In the genomic region with DNA sequence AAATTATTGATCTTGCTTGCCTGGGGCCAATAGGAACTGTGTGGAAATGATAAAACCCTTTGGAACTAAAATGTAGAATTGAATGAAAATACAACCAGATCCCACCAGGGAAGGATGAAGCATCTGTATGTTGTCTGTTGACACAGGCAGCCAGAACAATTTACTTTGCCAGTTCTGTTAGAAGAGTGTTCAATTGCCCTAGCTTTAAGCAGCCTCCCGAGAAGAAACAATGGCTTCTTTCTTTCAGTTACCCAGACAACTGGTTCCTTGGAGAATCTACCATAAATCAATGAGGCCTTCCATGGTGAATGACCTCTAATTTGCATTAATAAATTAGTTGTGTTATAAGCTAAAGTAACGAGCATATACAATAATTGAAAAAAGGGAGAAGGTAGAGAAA, we compare ENCODE assay signal across 27 mouse cellular contexts.
DNase-seq lines count a peak whose midpoint lies in the region; ATAC-seq lines count a peak whose summit lies in the region.
"Had no signal": no experiment of that assay in that cellular context is flagged by ENCODE, and none has a peak within 500 bp of the region (broad histone marks: within the 10 kb centered on the region; RNA-seq: fewer than 3 reads in every experiment).

No protein-coding gene starts in this region.

- no peaks in the 10 kb centered on the region for H3K36me3 ChIP-seq in hindbrain, embryonic 11.5 days (ENCODE audit: control insufficient read depth, insufficient read depth, low read length)
- H3K36me3 ChIP-seq in hindbrain, embryonic 13.5 days = no peaks in the 10 kb centered on the region
- no peaks in the 10 kb centered on the region for H3K36me3 ChIP-seq in midbrain, embryonic 13.5 days
- no peaks in the 10 kb centered on the region for H3K36me3 ChIP-seq in neural tube, embryonic 13.5 days
- H3K36me3 ChIP-seq in kidney, embryonic 14.5 days (ENCODE audit: control insufficient read depth, insufficient read depth, low read length) = no peaks in the 10 kb centered on the region
- H3K36me3 ChIP-seq: forebrain, embryonic 10.5 days; heart, embryonic 13.5 days; limb, embryonic 15.5 days; lung, embryonic 15.5 days had no signal

- no peak overlapping the region for H3K9ac ChIP-seq in hindbrain, embryonic 11.5 days (ENCODE audit: low read depth, low read length)
- H3K9ac ChIP-seq in hindbrain, embryonic 13.5 days = no peak overlapping the region
- H3K9ac ChIP-seq in midbrain, embryonic 13.5 days (replicated peaks) = no peak overlapping the region
- H3K9ac ChIP-seq in neural tube, embryonic 13.5 days = no peak overlapping the region
- no peak overlapping the region for H3K9ac ChIP-seq in kidney, embryonic 14.5 days (ENCODE audit: low read depth, low read length)
- H3K9ac ChIP-seq: heart, embryonic 13.5 days; limb, embryonic 15.5 days; liver, embryonic 14.5 days; lung, embryonic 15.5 days had no signal

- no peak overlapping the region for H3K4me3 ChIP-seq in hindbrain, embryonic 11.5 days (ENCODE audit: low read depth, low read length)
- no peak overlapping the region for H3K4me3 ChIP-seq in hindbrain, embryonic 13.5 days
- H3K4me3 ChIP-seq in midbrain, embryonic 13.5 days (replicated peaks) = no peak overlapping the region
- no peak overlapping the region for H3K4me3 ChIP-seq in neural tube, embryonic 13.5 days
- H3K4me3 ChIP-seq in kidney, embryonic 14.5 days (ENCODE audit: low read length) = no peak overlapping the region
- H3K4me3 ChIP-seq: forebrain, embryonic 10.5 days; heart, adult 2 months; heart, embryonic 13.5 days; left cerebral cortex, adult 2 months; limb, embryonic 15.5 days; lung, embryonic 15.5 days; megakaryocyte, embryonic 14.5 days had no signal

- DNase-seq in hindbrain, embryonic 11.5 days (ENCODE audit: low spot score) = peak; percentile 38
- peak; percentile 22 for DNase-seq in embryo, embryonic 10 days (ENCODE audit: low spot score)
- DNase-seq in layer of hippocampus, adult 8-10 months (ENCODE audit: low spot score in 2 of 2) = no peak
- DNase-seq: adrenal gland, postnatal 14 days; cerebellum, adult 8-10 months; cerebellum, postnatal 36 days; gastrocnemius, postnatal 25 days; heart, adult 2 months; heart, postnatal 14 days; kidney, adult 11 months; kidney, postnatal 4 days; layer of hippocampus, adult 9-11 months; left cerebral cortex, postnatal 4 days; lung, postnatal 36 days had no signal

- H3K4me2 ChIP-seq in hindbrain, embryonic 11.5 days (replicated peaks; ENCODE audit: low read depth, low read length) = no peak overlapping the region
- H3K4me2 ChIP-seq in hindbrain, embryonic 13.5 days = no peak overlapping the region
- H3K4me2 ChIP-seq in midbrain, embryonic 13.5 days (replicated peaks) = no peak overlapping the region
- H3K4me2 ChIP-seq in neural tube, embryonic 13.5 days = no peak overlapping the region
- no peak overlapping the region for H3K4me2 ChIP-seq in kidney, embryonic 14.5 days (replicated peaks; ENCODE audit: low read depth, low read length)
- H3K4me2 ChIP-seq: heart, embryonic 13.5 days; limb, embryonic 15.5 days; lung, embryonic 15.5 days had no signal

- peak overlapping the region; percentile 30; the same call in 1 of the 2 replicates for H3K27ac ChIP-seq in hindbrain, embryonic 11.5 days (ENCODE audit: low read depth, low read length)
- no peak overlapping the region for H3K27ac ChIP-seq in hindbrain, embryonic 13.5 days
- H3K27ac ChIP-seq in midbrain, embryonic 13.5 days = peak overlapping the region; percentile 30; the same call in 1 of the 2 replicates
- peak overlapping the region; percentile 18; the same call in 1 of the 2 replicates for H3K27ac ChIP-seq in neural tube, embryonic 13.5 days (replicated peaks)
- no peak overlapping the region for H3K27ac ChIP-seq in kidney, embryonic 14.5 days (ENCODE audit: low read depth, low read length)
- H3K27ac ChIP-seq: forebrain, embryonic 10.5 days; heart, adult 2 months; heart, embryonic 13.5 days; left cerebral cortex, adult 2 months; limb, embryonic 15.5 days; liver, embryonic 14.5 days; lung, embryonic 15.5 days; stomach, postnatal 0 days had no signal

- H3K9me3 ChIP-seq in hindbrain, embryonic 11.5 days (ENCODE audit: control insufficient read depth, low read length) = no peaks in the 10 kb centered on the region
- H3K9me3 ChIP-seq in hindbrain, embryonic 13.5 days = no peaks in the 10 kb centered on the region
- H3K9me3 ChIP-seq in midbrain, embryonic 13.5 days = no peaks in the 10 kb centered on the region
- no peaks in the 10 kb centered on the region for H3K9me3 ChIP-seq in neural tube, embryonic 13.5 days
- H3K9me3 ChIP-seq in kidney, embryonic 14.5 days (ENCODE audit: control insufficient read depth, low read length) = no peaks in the 10 kb centered on the region
- H3K9me3 ChIP-seq: forebrain, embryonic 10.5 days; heart, embryonic 13.5 days; limb, embryonic 15.5 days; lung, embryonic 15.5 days; megakaryocyte, embryonic 14.5 days had no signal

- H3K4me1 ChIP-seq in hindbrain, embryonic 11.5 days (replicated peaks; ENCODE audit: control insufficient read depth, insufficient read depth, low read length) = no peaks in the 10 kb centered on the region; the same call in 1 of the 2 replicates
- H3K4me1 ChIP-seq in hindbrain, embryonic 13.5 days (replicated peaks) = peaks cover 6% of the 10 kb centered on the region; the same call in 1 of the 2 replicates
- peaks cover 5% of the 10 kb centered on the region for H3K4me1 ChIP-seq in midbrain, embryonic 13.5 days (replicated peaks)
- H3K4me1 ChIP-seq in neural tube, embryonic 13.5 days (replicated peaks) = peaks cover 7% of the 10 kb centered on the region
- H3K4me1 ChIP-seq in kidney, embryonic 14.5 days (ENCODE audit: control insufficient read depth, insufficient read depth, low read length) = no peaks in the 10 kb centered on the region
- H3K4me1 ChIP-seq: heart, embryonic 13.5 days; limb, embryonic 15.5 days; lung, embryonic 15.5 days; megakaryocyte, embryonic 14.5 days had no signal

- 22% methylated on average over 2 of the region's 2 CpGs for WGBS in hindbrain, embryonic 11.5 days
- WGBS in hindbrain, embryonic 13.5 days = 4% methylated on average over 2 of the region's 2 CpGs
- 14% methylated on average over 2 of the region's 2 CpGs for WGBS in midbrain, embryonic 13.5 days
- 6% methylated on average over 2 of the region's 2 CpGs for WGBS in neural tube, embryonic 13.5 days
- 26% methylated on average over 2 of the region's 2 CpGs for WGBS in kidney, embryonic 14.5 days

- H3K27me3 ChIP-seq in hindbrain, embryonic 11.5 days (ENCODE audit: control insufficient read depth, insufficient read depth, low read length) = no peaks in the 10 kb centered on the region
- no peaks in the 10 kb centered on the region for H3K27me3 ChIP-seq in hindbrain, embryonic 13.5 days
- no peaks in the 10 kb centered on the region for H3K27me3 ChIP-seq in midbrain, embryonic 13.5 days
- no peaks in the 10 kb centered on the region for H3K27me3 ChIP-seq in neural tube, embryonic 13.5 days
- H3K27me3 ChIP-seq in kidney, embryonic 14.5 days (ENCODE audit: control insufficient read depth, insufficient read depth, low read length) = no peaks in the 10 kb centered on the region
- H3K27me3 ChIP-seq: heart, embryonic 13.5 days; limb, embryonic 15.5 days; lung, embryonic 15.5 days; megakaryocyte, embryonic 14.5 days had no signal

- ATAC-seq in hindbrain, embryonic 11.5 days (ENCODE audit: low FRiP score) = peak; percentile 64; the same call in 1 of the 2 replicates
- no peak for ATAC-seq in hindbrain, embryonic 13.5 days (ENCODE audit: low FRiP score)
- ATAC-seq in midbrain, embryonic 13.5 days = no peak
- ATAC-seq in neural tube, embryonic 13.5 days (ENCODE audit: low read depth) = 0 out of 2 replicates have a peak, but pooled peaks have one; percentile 36
- ATAC-seq in kidney, embryonic 14.5 days (ENCODE audit: low FRiP score, low TSS enrichment) = no peak
- ATAC-seq: CD4-positive, CD25-positive, alpha-beta regulatory T cell, adult 4 months had no signal

Comparison
In these comparisons a context has a peak if more than half of its experiments do, and no peak if none do; other contexts are left out.
1. ATAC-seq: peak in hindbrain, embryonic 11.5 days (single experiment) and neural tube, embryonic 13.5 days (single experiment); none in hindbrain, embryonic 13.5 days (single experiment), midbrain, embryonic 13.5 days (single experiment) and kidney, embryonic 14.5 days (single experiment).
2. H3K27ac ChIP-seq: peak in hindbrain, embryonic 11.5 days (single experiment), midbrain, embryonic 13.5 days (single experiment) and neural tube, embryonic 13.5 days (single experiment); none in hindbrain, embryonic 13.5 days (single experiment) and kidney, embryonic 14.5 days (single experiment).
3. DNase-seq: peak in hindbrain, embryonic 11.5 days (single experiment) and embryo, embryonic 10 days (single experiment); none in layer of hippocampus, adult 8-10 months (0 of 2).